Comparison of ENCODE assay signal across 24 mouse cellular contexts in the genomic region with DNA sequence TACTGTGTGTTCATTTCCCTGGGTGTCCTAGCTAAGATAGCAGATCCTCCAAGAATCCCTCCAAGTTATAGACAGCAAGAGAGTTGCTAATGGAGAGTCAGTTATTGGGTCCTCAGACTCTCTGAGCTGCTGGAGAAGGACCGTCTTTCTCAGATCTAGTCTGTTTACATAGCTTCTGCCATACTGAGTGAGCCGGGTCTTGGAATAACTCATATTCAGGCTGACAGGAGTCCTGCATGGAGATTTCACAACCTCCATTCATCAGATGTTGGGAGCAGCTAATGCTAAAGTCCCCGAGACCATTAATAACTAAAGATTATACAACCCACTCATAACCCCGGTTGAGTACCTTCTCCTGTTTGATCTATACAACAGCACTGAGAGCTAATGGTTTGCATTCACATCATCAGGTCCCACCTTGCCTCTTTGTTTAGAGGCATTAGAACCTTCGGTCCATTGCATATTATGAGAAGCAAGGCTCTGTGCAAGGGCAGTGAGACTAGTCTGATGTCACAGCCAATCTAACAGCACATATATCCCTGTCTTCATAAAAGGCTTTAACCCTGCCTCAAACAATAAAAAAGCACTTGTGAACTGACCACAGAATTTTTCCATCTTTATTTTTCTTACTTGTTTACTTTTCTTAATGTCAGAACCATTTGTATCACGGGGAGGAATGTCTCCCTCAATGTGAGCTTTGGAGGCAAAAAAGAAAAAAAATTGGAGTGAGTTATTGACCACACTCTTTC.
"Had no signal": no experiment of that assay in that cellular context is flagged by ENCODE, and none has a peak within 500 bp of the region (broad histone marks: within the 10 kb centered on the region; RNA-seq: fewer than 3 reads in every experiment).

No protein-coding gene starts in this region.

- H3K4me1 ChIP-seq: heart, embryonic 13.5 days; heart, embryonic 15.5 days; kidney, embryonic 15.5 days had no signal

- ATAC-seq: hindbrain, postnatal 0 days; intestine, embryonic 16.5 days had no signal

- H3K27ac ChIP-seq: heart, adult 2 months; heart, embryonic 13.5 days; heart, embryonic 15.5 days; hindbrain, embryonic 13.5 days; hindbrain, embryonic 15.5 days; hindbrain, postnatal 0 days; kidney, embryonic 15.5 days; limb, embryonic 13.5 days; limb, embryonic 15.5 days had no signal

- H3K4me3 ChIP-seq: heart, adult 2 months; heart, embryonic 13.5 days; heart, embryonic 15.5 days; hindbrain, embryonic 13.5 days; hindbrain, embryonic 15.5 days; kidney, embryonic 15.5 days; limb, embryonic 13.5 days; limb, embryonic 15.5 days had no signal

- H3K4me2 ChIP-seq: heart, embryonic 11.5 days; heart, embryonic 13.5 days; heart, embryonic 15.5 days; hindbrain, embryonic 13.5 days; hindbrain, embryonic 15.5 days; kidney, embryonic 15.5 days; limb, embryonic 13.5 days; limb, embryonic 15.5 days had no signal

- H3K9me3 ChIP-seq: heart, embryonic 13.5 days; heart, embryonic 15.5 days; hindbrain, embryonic 13.5 days; hindbrain, embryonic 15.5 days; kidney, embryonic 15.5 days; limb, embryonic 13.5 days; limb, embryonic 15.5 days had no signal

- H3K9ac ChIP-seq: heart, embryonic 13.5 days; heart, embryonic 15.5 days; hindbrain, embryonic 13.5 days; hindbrain, embryonic 15.5 days; kidney, embryonic 15.5 days; limb, embryonic 13.5 days; limb, embryonic 15.5 days had no signal

- H3K27me3 ChIP-seq: heart, embryonic 13.5 days; heart, embryonic 15.5 days; hindbrain, embryonic 13.5 days; hindbrain, embryonic 15.5 days; kidney, embryonic 15.5 days; limb, embryonic 13.5 days; limb, embryonic 15.5 days had no signal

- DNase-seq: gastrocnemius, postnatal 14 days; gastrocnemius, postnatal 36 days; heart, adult 11 months; heart, adult 2 months; heart, postnatal 14 days; heart, postnatal 36 days; kidney, adult 11 months; kidney, adult 2 months; kidney, adult 9 months; kidney, postnatal 14 days; kidney, postnatal 36 days; layer of hippocampus, adult 9-11 months; layer of hippocampus, postnatal 36 days; left cerebral cortex, postnatal 4 days had no signal

- H3K36me3 ChIP-seq: heart, embryonic 13.5 days; heart, embryonic 15.5 days; hindbrain, embryonic 13.5 days; hindbrain, embryonic 15.5 days; kidney, embryonic 15.5 days; limb, embryonic 13.5 days; limb, embryonic 15.5 days had no signal
